Mouse (Mus musculus) megakaryocyte, embryonic 14.5 days (primary cell): Measurements from ENCODE around the gene Tmem163.

ENCODE experiments used
- FLI1 ChIP-seq: IDR thresholded peaks from 2 replicates; pipeline ENCODE4 v1.6.1; 2012; ENCODE audit warnings: low read length, inconsistent platforms, mixed read lengths
- GATA1 ChIP-seq: IDR thresholded peaks from 3 replicates; pipeline ENCODE4 v1.6.1; 2012; ENCODE audit warnings: mixed read lengths, low read length, inconsistent platforms, borderline replicate concordance

DNA sequence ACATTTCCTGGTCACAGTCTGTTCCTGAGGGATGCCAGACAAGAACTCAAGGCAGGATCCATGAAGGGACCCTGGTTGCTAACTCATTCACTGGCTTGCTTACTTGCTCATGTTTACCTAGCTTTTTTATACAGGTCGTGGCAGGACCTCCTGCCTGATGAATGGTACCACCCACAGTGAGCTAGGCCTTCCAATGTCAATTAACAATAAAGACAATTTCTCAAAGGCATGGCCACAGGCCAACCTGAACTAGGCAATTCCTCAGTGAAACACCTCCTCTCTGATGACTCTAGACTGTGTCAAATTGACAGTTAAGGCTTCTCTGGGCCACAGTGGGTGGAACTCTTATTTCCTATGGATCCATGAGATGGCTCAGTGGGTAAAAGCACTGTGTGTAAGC lies 136.6 kb downstream of the Tmem163 start:
- no peak for TF ChIP-seq GATA1
- no peak for TF ChIP-seq FLI1
